Mouse (Mus musculus): ENCODE results near the gene Atp2c2. TPM values are rescaled to one million over a fixed set of nuclear protein-coding genes. Genes with fewer than 3 reads are reported as not detected.

The Atp2c2 gene
- total RNA-seq (2021): under 1 TPM; 0.17 to 0.46 TPM
- long read RNA-seq, experiment 1, partial matches to known transcripts: 0 of 1 reads
- long read RNA-seq, experiment 1, other reads (novel, unspliced or antisense): 1 of 1 reads
- long read RNA-seq, experiment 2, partial matches to known transcripts: 1 of 1 reads
- long read RNA-seq, experiment 2, other reads (novel, unspliced or antisense): 0 of 1 reads

GRCm38 (mm10) chr8:119699549-119700134, at the start of gene Atp2c2:
Gene Atp2c2 (plus strand): TSS chr8:119700009.
- DNase-seq: no peak

GRCm38 (mm10) chr8:119651324-119651723, 48.5 kb upstream of the Atp2c2 start:
- peak in 1 of 2 experiments; percentile 27 for DNase-seq

- DNase-seq: peak in 1 of 2 experiments; percentile 66
Observed at GRCm38 (mm10) chr8:119656709-119657464, 42.9 kb upstream of the Atp2c2 start.

- DNase-seq: peak; percentile 83 to 86
Observed at GRCm38 (mm10) chr8:119661081-119661480, 38.7 kb upstream of the Atp2c2 start.

GRCm38 (mm10) chr8:119661892-119662291, 37.9 kb upstream of the Atp2c2 start:
- no peak for DNase-seq

- DNase-seq: no peak
Observed at GRCm38 (mm10) chr8:119663440-119663839, 36.4 kb upstream of the Atp2c2 start.

- DNase-seq: peak in 1 of 2 experiments; percentile 37
Observed at GRCm38 (mm10) chr8:119665270-119665669, 34.5 kb upstream of the Atp2c2 start.

GRCm38 (mm10) chr8:119666219-119666951, 33.4 kb upstream of the Atp2c2 start, which contains the start of gene Wfdc1:
Gene Wfdc1 (plus strand): TSS chr8:119666365.
- peak; percentile 26 to 44 for DNase-seq

- peak; percentile 19 to 32 for DNase-seq
Observed at GRCm38 (mm10) chr8:119668447-119668846, 31.4 kb upstream of the Atp2c2 start.

GRCm38 (mm10) chr8:119669284-119669683, 30.5 kb upstream of the Atp2c2 start:
- peak in 1 of 2 experiments; percentile 36 for DNase-seq

- peak; percentile 61 to 71 for DNase-seq
Observed at GRCm38 (mm10) chr8:119670419-119671091, 29.3 kb upstream of the Atp2c2 start.

GRCm38 (mm10) chr8:119673976-119674555, 25.7 kb upstream of the Atp2c2 start:
- no peak for DNase-seq

GRCm38 (mm10) chr8:119675457-119675856, 24.4 kb upstream of the Atp2c2 start:
- DNase-seq: no peak

- peak; percentile 91 to 93 for DNase-seq
Observed at GRCm38 (mm10) chr8:119676389-119676788, 23.4 kb upstream of the Atp2c2 start.

- DNase-seq: peak; percentile 71 to 76
Observed at GRCm38 (mm10) chr8:119678138-119678843, 21.5 kb upstream of the Atp2c2 start.

GRCm38 (mm10) chr8:119679184-119679583, 20.6 kb upstream of the Atp2c2 start:
- peak; percentile 28 to 52 for DNase-seq

GRCm38 (mm10) chr8:119690602-119691001, 9.2 kb upstream of the Atp2c2 start:
- DNase-seq: no peak

- DNase-seq: no peak
Observed at GRCm38 (mm10) chr8:119691989-119692388, 7.8 kb upstream of the Atp2c2 start.

GRCm38 (mm10) chr8:119694696-119695095, 5.1 kb upstream of the Atp2c2 start:
- no peak for DNase-seq

- DNase-seq: no peak
Observed at GRCm38 (mm10) chr8:119697163-119697562, 2.6 kb upstream of the Atp2c2 start.

GRCm38 (mm10) chr8:119698960-119699359, 849 bp upstream of the Atp2c2 start:
- DNase-seq: peak; percentile 77 to 88

Data from adrenal gland, postnatal 36 days (tissue).